Mouse (Mus musculus): Measurements from ENCODE around the gene Dtx1.

The Dtx1 gene

GRCm38 (mm10) chr5:120674229-120675145 is 37.2 kb downstream of the Dtx1 start:
- DNase-seq, result no peak

DNA sequence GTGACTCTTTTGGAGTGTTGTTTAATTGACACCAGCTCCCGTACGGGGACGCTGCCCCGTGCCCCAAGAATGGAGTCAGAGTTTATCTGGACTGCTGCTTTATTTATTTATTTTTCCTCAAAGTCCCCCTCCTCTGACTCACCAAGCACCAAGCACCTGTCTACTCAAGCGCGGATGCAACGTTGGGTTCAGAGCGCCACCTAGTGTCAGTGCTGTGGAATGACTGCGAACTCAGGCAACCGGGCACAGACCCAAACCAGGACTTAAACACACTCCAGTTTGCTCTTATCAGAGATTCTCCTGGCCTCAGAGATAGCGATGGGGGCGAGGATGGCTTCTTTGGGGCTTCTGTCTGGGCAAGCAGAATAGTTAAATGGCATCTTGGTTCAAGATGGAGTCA is 38.1 kb downstream of the Dtx1 start:
- DNase-seq, result peak; percentile 39 to 50

DNA sequence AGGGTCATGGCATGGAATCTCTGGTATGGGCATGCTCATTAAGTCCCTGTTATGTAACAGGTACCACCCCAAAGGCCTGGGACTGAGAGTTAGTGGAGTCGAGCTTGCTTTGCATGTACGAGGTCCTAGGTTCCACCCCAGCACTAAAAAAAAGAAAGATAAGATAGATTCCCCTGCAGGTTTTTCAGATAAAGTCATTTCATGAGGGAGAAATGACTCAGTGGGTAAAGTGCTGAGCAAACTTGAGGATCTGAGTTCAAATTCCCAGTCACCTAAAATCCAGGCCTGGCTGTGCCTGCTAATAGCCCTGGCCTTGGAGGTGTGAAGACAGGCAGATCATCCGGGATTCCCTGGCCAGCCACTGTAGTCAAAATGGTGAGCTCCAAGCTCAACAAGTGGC is 39.9 kb downstream of the Dtx1 start:
- no peak for DNase-seq

GRCm38 (mm10) chr5:120670132-120670531 is 41.6 kb downstream of the Dtx1 start:
- DNase-seq, result no peak

GRCm38 (mm10) chr5:120668761-120669160 is 43.0 kb downstream of the Dtx1 start:
- DNase-seq, result no peak

DNA sequence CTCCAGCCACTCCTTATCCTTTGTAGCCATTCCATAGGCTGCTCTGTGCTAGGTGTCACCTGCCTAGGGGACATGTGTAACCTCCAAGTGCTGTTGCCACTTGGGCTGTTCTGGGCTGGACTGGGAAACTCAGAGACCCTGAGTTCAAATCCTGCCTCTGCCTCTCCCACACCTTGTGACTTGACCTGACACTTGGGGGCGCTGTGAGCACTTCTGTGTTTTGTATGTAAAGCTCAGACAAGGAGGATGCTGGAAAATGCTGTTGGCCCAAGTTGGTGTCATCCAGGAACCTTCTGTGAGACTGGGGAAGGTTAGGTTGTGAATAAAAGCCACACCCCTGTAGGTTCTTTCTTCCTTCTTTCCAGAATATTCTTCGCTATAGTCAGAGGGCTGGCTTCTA is 46.8 kb downstream of the Dtx1 start:
- no peak for DNase-seq

GRCm38 (mm10) chr5:120660816-120661215 is 50.9 kb downstream of the Dtx1 start:
- no peak for DNase-seq

- DNase-seq, result no peak
Observed at GRCm38 (mm10) chr5:120656281-120656751, 55.4 kb downstream of the Dtx1 start.

DNA sequence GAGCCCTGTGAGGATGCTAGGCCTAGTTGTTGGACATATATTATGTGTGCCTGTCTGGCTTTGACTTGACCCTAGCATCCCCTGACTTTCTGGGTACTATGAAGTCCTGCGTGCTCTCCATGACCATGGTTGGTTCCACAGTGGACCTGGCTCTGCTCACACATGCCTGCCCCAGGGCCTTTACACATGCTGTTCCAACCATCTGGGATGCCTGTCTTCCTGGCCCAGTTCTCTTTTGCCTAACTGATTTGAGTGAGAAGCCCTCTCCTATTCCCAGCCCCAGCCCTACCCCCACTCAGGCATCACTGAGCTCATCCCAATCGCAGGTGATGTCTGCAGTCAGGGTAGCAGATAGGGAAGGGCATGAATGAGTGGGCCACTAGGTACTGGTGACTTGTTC is 57.9 kb downstream of the Dtx1 start:
- DNase-seq, result no peak

DNA sequence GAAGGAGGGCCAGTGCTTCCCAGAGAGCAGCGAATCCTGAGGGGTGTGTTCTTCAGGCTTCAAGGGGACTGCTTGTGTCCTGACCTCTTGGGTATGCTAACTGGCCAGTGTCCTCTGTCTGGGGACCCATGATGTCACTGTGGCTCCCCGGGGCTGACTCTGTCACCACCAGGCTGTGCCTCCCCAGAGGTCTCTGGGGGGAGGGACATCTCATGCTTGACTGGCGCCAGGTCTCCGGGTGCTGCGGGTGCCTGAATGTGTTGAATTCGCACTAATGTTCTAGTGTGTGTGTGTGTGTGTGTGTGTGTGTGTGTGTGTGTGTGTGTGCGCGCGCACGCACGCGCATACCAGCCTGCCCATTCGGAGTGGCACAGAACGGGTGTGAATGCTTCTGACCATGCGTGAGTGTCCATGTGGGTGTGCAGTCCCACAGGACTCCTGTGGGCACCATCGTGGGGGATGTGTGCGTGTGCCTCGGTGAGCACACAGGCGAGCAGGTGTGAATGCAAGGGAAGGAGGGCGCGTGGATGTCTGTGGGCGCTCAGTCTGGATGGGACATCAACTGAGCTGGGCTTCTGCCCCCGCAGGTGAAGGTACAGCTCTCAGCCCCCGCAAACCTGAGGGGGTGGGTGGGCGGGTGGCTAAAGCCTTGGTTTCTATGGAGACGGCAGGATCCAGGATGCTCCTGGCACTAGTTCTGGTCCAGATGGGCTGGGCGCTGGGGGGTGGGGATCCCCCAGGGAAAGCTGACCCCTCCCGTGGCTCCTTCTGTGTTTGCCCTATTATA is 58.6 kb downstream of the Dtx1 start:
- no peak for DNase-seq

DNA sequence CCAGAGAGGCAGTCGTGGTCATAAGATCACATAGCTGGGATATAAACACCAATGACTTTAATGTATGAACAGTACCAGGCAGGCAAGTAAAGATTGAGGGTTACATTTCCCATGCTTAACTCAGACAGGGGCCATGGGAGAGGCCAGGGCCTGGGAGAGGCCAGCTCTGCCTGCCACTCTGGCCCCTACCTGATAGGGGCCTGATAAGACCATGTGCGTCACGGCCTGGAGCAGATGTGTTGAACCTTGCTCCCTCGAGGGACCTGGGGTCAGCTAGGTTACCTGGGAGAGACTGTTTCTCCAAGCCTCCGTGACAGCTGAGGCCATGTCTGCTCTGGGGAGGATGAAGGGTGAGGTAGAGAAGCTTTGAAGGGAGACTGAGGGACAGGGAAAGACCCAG is 60.5 kb downstream of the Dtx1 start:
- no peak for DNase-seq

- no peak for DNase-seq
Observed at GRCm38 (mm10) chr5:120649938-120650337, 61.8 kb downstream of the Dtx1 start.

- DNase-seq, result no peak
Observed at GRCm38 (mm10) chr5:120649374-120649933, 62.3 kb downstream of the Dtx1 start.

GRCm38 (mm10) chr5:120648569-120649373 is 63.0 kb downstream of the Dtx1 start, which contains the start of gene Rasal1:
Gene Rasal1 (plus strand): TSS chr5:120648812.
- peak; percentile 21 to 34 for DNase-seq

GRCm38 (mm10) chr5:120647814-120648491 is 63.8 kb downstream of the Dtx1 start:
- DNase-seq, result no peak

DNA sequence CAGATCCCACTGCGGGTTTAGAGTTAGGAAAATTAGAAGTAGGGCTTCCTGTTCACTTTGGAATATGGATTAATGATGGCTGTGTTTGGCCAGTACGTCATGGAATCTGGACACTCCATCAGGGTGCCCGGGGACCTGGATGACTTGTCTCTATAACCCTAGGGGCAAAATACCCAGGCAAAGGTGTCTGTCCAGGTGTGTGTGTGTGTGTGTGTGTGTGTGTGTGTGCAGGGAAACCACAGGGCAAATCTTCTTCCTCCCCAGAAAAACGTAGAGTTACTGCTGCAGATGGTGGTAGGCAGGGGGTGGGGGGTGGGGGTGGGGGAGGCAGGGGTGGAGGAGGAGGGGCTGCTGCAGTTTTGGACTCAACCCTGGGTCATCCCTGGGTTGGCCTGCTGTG is 64.4 kb downstream of the Dtx1 start:
- no peak for DNase-seq

GRCm38 (mm10) chr5:120645851-120646250 is 65.9 kb downstream of the Dtx1 start:
- no peak for DNase-seq

GRCm38 (mm10) chr5:120644227-120644626 is 67.5 kb downstream of the Dtx1 start:
- DNase-seq, result no peak

DNA sequence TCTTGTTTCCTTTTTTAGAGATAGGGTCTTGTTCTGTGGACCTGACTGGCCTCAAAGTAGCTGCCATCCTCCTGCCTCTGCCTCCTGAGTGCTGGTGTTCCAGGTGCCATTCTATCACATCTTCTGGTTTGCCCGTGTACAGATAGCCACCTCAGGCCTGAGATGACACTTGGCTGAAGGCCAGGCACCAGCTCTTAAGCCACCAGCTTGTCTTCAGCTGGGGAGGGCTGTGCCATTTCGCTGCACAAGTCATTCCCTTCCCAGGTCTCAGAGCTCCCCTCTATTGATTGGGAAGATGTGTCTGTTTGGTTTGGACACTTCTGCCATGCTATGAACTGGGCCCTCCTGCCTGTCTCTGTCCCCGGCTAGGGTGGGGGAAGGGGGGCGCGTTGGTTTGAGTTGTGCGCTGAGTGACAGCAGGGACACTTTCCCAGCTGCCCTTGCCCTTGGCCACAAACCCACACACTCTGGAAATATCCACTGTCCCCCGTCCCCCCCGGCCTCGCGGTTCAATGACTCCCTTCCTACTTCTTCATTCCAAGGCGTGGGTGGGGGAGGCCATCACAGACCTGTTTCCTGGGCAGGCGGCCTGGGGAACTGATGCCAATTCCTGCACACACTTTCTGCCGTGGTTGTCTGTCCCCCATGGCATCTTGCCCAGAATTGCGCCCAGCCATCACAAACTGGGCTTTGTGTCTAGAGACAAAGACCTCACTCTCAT is 68.2 kb downstream of the Dtx1 start:
- no peak for DNase-seq

DNA sequence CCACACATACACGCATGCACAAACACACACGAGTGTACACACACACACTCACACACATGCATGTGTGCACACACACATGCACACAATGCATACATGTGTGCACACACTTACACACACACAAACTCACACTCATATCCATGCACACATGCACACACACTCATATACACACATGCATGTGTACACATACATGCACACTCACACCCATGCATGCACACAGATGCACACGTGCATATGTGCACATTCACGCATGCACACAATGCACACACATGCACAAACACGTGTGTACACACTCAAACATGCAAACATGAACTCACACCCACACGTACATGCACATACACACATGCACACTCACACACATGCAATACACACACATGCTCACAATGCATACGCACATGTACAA is 71.6 kb downstream of the Dtx1 start:
- DNase-seq, result no peak

DNA sequence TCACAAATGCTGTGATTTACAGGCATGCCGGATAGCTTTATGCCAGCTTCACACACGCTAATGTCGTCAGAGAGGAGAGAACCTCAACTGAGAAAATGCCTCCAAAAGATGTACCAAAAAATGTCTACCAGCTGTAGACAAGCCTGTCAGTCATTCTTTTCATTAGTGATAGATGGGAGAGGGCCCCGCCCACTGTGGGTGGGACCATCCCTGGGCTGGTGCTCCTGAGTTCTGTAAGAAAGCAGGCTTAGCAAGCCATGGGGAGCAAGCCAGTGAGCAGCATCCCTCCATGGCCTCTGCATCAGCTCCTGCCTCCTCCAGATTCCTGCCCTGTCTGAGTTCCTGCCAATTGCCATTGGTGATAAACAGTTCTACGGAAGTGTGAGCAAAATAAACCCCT is 76.1 kb downstream of the Dtx1 start:
- no peak for DNase-seq
